Mouse (Mus musculus): ENCODE data around the gene Crat. TPM values are rescaled to one million over a fixed set of nuclear protein-coding genes. Genes with fewer than 3 reads are reported as not detected.

Gene Crat
- polyA plus RNA-seq, 1 experiment, result 44.7 TPM

DNA sequence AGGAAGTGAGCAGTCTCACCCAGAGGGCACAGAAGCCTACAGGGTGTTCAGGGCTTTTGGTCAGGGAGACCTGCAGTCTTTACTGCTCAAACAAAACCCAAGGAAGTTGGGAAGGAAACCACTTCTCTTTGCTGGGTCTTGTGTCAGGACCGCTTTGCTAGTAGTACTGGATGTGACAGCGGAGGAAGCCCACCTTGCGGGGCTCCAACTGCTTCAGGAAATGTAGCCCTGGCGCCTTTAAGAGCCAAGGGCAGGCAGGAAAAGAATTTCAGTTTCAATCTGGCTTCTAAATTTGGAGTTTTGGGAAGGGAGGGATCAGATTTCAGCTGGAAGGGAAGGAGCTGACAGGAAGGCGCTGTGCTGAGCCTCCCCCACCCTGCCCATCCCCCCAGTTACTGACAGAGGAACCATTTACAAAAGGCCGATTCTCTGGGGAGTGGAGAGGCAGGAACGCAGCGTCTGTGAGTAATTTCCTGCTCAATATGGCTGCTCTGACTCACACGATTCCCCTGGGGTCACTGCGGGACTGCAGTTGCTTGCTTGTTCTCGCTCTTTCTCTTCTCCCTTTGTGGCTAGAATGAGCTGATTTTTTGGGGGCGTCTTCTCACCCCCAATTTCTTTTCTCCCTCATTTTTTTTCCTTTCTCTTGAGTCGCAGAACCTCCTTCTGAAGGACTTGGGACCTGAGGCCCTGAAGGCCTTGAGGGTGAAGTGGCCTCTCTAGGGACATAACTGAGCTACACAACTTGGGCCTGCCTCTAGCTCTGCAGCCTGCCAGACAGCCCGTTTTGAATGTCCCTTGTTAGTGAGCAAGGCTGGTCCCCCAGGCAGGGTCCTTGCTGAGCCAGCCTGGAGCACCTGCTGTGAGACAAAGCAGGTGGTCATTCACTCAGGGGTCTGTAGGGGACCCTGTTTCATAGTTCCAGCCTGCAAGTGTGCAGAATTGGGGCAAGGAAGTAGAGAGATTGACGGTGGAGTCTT is 26.2 kb upstream of the Crat start:
- TF ChIP-seq CTCF (IDR thresholded peaks at IDR 0.05; ENCODE audit: extremely low read depth, insufficient read depth, low read length) (no peak), POLR2A (IDR thresholded peaks at IDR 0.05; ENCODE audit: extremely low read depth, insufficient read depth, low read length) (peak; percentile 65; the same call in 1 of the 2 replicates)
- Histone ChIP-seq H3K4me1 (ENCODE audit: control insufficient read depth, insufficient read depth, low read length) (peaks cover 14% of the 10 kb centered on the region), H3K27ac (ENCODE audit: insufficient read depth, low read length) (peak overlapping the region; percentile 97), H3K4me3 (ENCODE audit: insufficient read depth, low read length) (peak overlapping the region; percentile 4; the same call in 1 of the 2 replicates)

DNA sequence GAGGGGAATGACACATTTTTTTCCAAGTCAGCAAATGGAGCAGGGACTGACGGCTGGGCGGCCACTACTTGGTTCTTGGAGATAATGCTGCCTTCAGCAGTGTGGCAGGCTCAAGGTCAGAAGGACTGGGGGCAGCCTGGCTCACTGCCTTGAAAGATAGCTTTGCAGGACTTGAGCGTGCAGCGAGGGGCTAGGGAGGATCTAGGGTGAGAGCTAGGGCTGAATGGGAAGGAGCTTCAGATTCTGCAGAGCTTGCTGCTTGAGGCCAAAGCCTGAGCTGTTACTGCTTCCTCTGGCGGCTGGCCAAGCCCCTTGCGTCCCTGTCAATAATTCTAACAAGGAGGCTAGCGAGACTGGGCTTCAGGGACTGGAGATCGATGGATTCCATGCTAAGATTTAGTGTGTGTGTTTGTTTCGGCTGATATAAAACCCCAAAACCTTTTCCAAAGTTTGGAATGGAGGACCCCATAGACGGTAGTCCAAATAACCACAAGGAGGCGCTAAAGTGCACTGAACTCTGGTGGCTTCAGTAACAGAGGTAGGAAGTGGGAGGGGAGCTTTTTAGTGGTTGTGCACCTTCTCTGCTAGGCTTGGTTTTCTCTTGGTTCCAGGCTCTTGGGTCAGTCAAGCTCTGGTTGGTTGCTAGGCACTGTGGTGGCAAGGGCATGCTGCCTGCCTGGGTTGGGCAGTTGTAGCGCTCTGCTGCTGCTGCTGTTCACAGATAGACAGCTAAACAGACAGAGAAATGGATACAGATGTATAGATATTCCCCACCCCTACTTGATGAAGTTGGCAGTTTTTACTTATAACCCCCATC is 25.3 kb upstream of the Crat start:
- H3K4me1 ChIP-seq (ENCODE audit: control insufficient read depth, insufficient read depth, low read length), result peaks cover 14% of the 10 kb centered on the region
- no peak overlapping the region for H3K4me3 ChIP-seq (ENCODE audit: insufficient read depth, low read length)
- TF ChIP-seq POLR2A (IDR thresholded peaks at IDR 0.05; ENCODE audit: extremely low read depth, insufficient read depth, low read length) (0 out of 2 replicates have a peak, but pooled peaks have one; percentile 51), CTCF (IDR thresholded peaks at IDR 0.05; ENCODE audit: extremely low read depth, insufficient read depth, low read length) (peak; percentile 69)
- peak overlapping the region; percentile 97 for H3K27ac ChIP-seq (ENCODE audit: insufficient read depth, low read length)

DNA sequence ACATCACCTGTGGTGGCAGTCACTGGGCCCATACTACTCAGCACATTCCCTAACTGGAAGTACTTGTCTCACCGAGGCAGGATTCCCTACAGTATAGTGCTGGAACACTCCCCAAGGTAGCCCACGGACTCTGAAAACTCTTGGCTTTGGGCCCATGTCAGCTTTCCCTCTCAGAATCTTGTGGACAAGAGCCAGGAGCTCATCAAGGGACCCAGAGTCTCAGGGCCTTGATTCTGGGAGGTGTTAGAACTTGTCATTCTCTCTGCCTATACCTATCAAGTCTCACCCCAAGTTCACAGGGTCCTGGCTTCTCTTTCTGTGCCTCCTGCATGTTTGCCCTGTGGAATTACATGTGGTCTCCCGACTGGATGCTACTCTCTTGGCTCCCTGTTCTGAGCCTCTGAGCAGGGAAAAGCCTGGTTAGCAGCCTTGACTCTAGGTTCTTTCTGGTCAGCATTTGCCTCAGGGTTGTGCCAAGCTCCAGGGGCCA is 24.6 kb upstream of the Crat start:
- no peak for TF ChIP-seq CTCF (IDR thresholded peaks at IDR 0.05; ENCODE audit: extremely low read depth, insufficient read depth, low read length)
- no peak for TF ChIP-seq POLR2A (IDR thresholded peaks at IDR 0.05; ENCODE audit: extremely low read depth, insufficient read depth, low read length)
- peak overlapping the region; percentile 97 for H3K27ac ChIP-seq (ENCODE audit: insufficient read depth, low read length)
- no peak overlapping the region for H3K4me3 ChIP-seq (ENCODE audit: insufficient read depth, low read length)
- peaks cover 14% of the 10 kb centered on the region for H3K4me1 ChIP-seq (ENCODE audit: control insufficient read depth, insufficient read depth, low read length)

DNA sequence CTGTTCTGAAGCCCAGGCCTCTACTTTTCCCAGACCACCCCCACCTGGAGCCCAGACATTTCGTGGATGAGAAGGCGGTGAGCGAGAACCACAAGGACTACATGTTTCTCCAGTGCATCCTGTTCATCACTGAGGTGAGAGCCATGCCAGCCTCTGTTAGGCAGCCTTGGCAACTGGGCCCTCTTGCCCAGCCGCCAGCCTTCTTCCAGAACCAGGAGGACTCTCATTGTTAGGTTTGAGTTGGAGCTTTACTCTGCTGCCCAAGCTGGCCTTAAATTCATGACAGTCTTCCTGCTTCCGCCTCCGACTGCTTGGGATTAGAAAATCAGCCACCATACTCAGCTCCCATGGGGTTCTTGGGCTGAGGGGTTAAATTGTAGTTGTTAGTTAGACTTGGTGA is 24.0 kb upstream of the Crat start:
- no peak overlapping the region for H3K27ac ChIP-seq (ENCODE audit: insufficient read depth, low read length)
- H3K4me1 ChIP-seq (ENCODE audit: control insufficient read depth, insufficient read depth, low read length), result peaks cover 14% of the 10 kb centered on the region
- H3K4me3 ChIP-seq (ENCODE audit: insufficient read depth, low read length), result no peak overlapping the region
- TF ChIP-seq CTCF (IDR thresholded peaks at IDR 0.05; ENCODE audit: extremely low read depth, insufficient read depth, low read length) (no peak), POLR2A (IDR thresholded peaks at IDR 0.05; ENCODE audit: extremely low read depth, insufficient read depth, low read length) (no peak)

DNA sequence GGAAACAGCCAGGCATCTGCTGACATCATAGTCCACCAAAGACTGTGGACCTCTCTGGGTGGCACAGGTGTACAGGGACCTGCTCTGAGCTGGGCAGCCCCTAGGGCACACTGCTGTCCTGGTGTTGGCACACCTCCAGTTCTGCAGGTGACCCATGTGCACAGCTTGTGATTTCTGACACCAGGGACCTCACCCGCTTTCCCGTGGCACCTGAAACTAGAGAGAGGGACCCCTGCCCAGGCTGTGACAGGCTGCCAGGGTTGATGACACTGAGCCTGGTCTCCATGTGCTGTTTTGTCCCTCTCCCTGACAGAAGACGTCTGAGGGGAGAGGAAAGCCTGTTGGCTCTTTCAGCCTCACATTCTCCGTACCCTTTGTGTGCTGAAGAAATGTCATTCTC is 22.2 kb upstream of the Crat start:
- H3K4me3 ChIP-seq (ENCODE audit: insufficient read depth, low read length), result no peak overlapping the region
- peaks cover 13% of the 10 kb centered on the region for H3K4me1 ChIP-seq (ENCODE audit: control insufficient read depth, insufficient read depth, low read length)
- H3K27ac ChIP-seq (ENCODE audit: insufficient read depth, low read length), result no peak overlapping the region
- TF ChIP-seq CTCF (IDR thresholded peaks at IDR 0.05; ENCODE audit: extremely low read depth, insufficient read depth, low read length), result no peak
- no peak for TF ChIP-seq POLR2A (IDR thresholded peaks at IDR 0.05; ENCODE audit: extremely low read depth, insufficient read depth, low read length)

DNA sequence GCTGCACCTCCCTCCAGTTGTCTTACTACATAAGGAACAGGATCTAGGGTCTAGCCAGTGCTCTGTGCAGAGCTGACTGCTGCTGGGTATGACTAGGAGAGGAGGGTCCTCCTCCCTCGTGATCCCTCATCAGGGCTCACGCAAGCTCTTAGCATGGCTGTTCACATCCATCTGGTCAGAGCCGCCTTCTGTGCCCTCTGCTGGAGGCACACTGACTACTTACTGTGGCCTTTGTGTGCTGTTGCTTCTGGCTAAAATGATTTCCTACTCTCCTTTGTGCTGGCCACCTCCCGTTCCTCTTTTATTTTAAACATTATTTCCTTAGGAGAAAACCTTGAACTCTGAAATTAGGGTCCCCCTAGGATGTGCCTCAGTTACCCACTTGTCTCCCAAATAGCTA is 21.2 kb upstream of the Crat start:
- Histone ChIP-seq H3K27ac (ENCODE audit: insufficient read depth, low read length) (no peak overlapping the region), H3K4me1 (ENCODE audit: control insufficient read depth, insufficient read depth, low read length) (peaks cover 6% of the 10 kb centered on the region), H3K4me3 (ENCODE audit: insufficient read depth, low read length) (no peak overlapping the region)
- no peak for TF ChIP-seq POLR2A (IDR thresholded peaks at IDR 0.05; ENCODE audit: extremely low read depth, insufficient read depth, low read length)
- no peak for TF ChIP-seq CTCF (IDR thresholded peaks at IDR 0.05; ENCODE audit: extremely low read depth, insufficient read depth, low read length)

DNA sequence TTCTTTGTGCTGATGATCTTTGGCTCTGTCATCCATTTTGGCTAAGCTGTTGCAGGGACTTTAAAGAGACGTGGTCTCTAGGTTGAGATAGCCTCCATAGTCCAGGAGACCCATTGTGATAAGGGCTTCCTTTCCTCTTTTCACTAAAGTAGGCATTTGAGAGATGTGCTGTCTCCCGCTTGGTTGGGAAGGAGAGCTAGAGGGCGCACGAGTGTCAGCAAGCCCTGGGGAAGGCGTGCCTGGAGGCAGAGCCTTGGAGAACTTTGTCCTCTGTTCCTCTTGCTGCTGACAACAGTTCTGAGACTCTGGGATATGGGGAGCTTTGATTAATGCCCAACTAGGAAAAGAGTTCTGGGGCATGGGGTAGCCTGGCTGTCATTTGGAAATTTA is 20.5 kb upstream of the Crat start:
- Histone ChIP-seq H3K4me1 (ENCODE audit: control insufficient read depth, insufficient read depth, low read length) (peaks cover 2% of the 10 kb centered on the region), H3K4me3 (ENCODE audit: insufficient read depth, low read length) (no peak overlapping the region), H3K27ac (ENCODE audit: insufficient read depth, low read length) (no peak overlapping the region)
- TF ChIP-seq POLR2A (IDR thresholded peaks at IDR 0.05; ENCODE audit: extremely low read depth, insufficient read depth, low read length) (no peak), CTCF (IDR thresholded peaks at IDR 0.05; ENCODE audit: extremely low read depth, insufficient read depth, low read length) (peak; percentile 22; the same call in 1 of the 2 replicates)

DNA sequence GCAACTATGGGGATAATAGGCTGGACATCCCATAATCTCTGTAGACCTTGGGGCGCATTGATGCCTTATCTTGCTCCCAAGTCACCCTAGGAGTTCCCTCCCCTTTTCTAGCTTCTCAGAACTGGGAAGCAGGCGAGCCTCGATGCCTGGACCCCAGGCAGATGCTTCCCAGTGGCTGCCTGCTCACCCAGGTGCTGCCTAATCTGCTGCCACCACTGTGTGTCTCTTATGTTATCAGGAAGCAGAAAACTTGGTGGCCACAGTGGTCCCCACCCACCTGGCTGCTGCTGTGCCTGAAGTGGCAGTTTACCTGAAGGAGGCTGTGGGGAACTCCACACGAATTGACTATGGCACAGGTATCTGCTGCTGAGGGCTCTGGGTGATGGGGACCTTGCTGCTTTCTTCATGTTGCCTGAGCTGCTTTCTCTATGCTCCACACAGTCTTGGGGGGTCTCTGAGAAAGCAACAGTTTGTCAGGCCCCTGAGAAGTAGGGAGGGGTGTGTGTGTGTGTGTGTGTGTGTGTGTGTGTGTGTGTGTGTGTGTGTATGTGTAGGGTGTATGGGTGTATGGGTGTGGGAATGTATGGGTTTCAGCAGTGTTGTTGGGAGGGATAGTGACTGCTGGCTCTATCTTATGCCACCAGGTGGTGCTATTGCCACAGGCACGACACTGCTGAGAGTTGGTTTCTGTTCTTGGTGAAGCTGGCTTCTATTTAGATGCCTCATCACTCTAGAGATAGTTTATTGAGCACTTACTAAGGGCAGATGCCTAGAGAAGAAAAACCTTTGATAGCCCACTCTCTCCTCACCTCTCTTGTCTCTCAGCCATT is 19.9 kb upstream of the Crat start:
- no peak overlapping the region for H3K27ac ChIP-seq (ENCODE audit: insufficient read depth, low read length)

More for the DNA sequence above, 19.9 kb upstream of the Crat start:
- 0 out of 2 replicates have a peak, but pooled peaks cover 1% of the 10 kb centered on the region for H3K4me1 ChIP-seq (ENCODE audit: control insufficient read depth, insufficient read depth, low read length)
- TF ChIP-seq CTCF (IDR thresholded peaks at IDR 0.05; ENCODE audit: extremely low read depth, insufficient read depth, low read length) (peak; percentile 98), POLR2A (IDR thresholded peaks at IDR 0.05; ENCODE audit: extremely low read depth, insufficient read depth, low read length) (no peak)
- no peak overlapping the region for H3K4me3 ChIP-seq (ENCODE audit: insufficient read depth, low read length)
